Mouse (Mus musculus): ENCODE results near the gene Arl1.
"Not testable (repeated sequence)": the region's sequence is repeated elsewhere in the genome, so short reads cannot be mapped to it uniquely, and the experiment has no call there.

Gene Arl1

GRCm38 (mm10) chr10:88765431-88766142, 34.9 kb downstream of the Arl1 start:
- DNase-seq (ENCODE audit: low spot score): no peak

- no peak for DNase-seq (ENCODE audit: low spot score)
Measured at GRCm38 (mm10) chr10:88768961-88769360, 38.3 kb downstream of the Arl1 start.

GRCm38 (mm10) chr10:88769676-88770075, 39.0 kb downstream of the Arl1 start:
- DNase-seq (ENCODE audit: low spot score): no peak

GRCm38 (mm10) chr10:88772965-88773364, 42.3 kb downstream of the Arl1 start:
- DNase-seq (ENCODE audit: low spot score): not testable (repeated sequence)

- no peak for DNase-seq (ENCODE audit: low spot score)
Measured at GRCm38 (mm10) chr10:88776206-88776605, 45.5 kb downstream of the Arl1 start.

- DNase-seq (ENCODE audit: low spot score): no peak
Measured at GRCm38 (mm10) chr10:88780716-88781115, 50.1 kb downstream of the Arl1 start.

GRCm38 (mm10) chr10:88783135-88783534, 52.5 kb downstream of the Arl1 start:
- DNase-seq (ENCODE audit: low spot score): not testable (repeated sequence)

- no peak for DNase-seq (ENCODE audit: low spot score)
Measured at GRCm38 (mm10) chr10:88783941-88784340, 53.3 kb downstream of the Arl1 start.

GRCm38 (mm10) chr10:88784513-88784931, 53.9 kb downstream of the Arl1 start:
- no peak for DNase-seq (ENCODE audit: low spot score)

GRCm38 (mm10) chr10:88793671-88794070, 63.0 kb downstream of the Arl1 start:
- peak; percentile 65 for DNase-seq (ENCODE audit: low spot score)

All from lung, postnatal 25 days (tissue).